20 mouse cellular contexts compared by ENCODE assay signal in genomic region chr6:51181905-51182304, GRCm38 (mm10).
A peak's percentile ranks its signal among the peaks of the same experiment; 100 is the strongest.
DNase-seq lines count a peak whose midpoint lies in the region; ATAC-seq and TF ChIP-seq lines count a peak whose summit lies in the region.
"Had no signal": no experiment of that assay in that cellular context is flagged by ENCODE, and none has a peak within 500 bp of the region (broad histone marks: within the 10 kb centered on the region; RNA-seq: fewer than 3 reads in every experiment).

No protein-coding gene starts in this region.

- no peak for TF ChIP-seq CTCF in hindbrain, postnatal 0 days (IDR thresholded peaks at IDR 0.05; ENCODE audit: low read depth)
- TF ChIP-seq CTCF in lung, postnatal 0 days (IDR thresholded peaks at IDR 0.05): no peak

- H3K36me3 ChIP-seq in hindbrain, embryonic 11.5 days (ENCODE audit: control insufficient read depth, insufficient read depth, low read length): no peaks in the 10 kb centered on the region
- no peaks in the 10 kb centered on the region for H3K36me3 ChIP-seq in hindbrain, postnatal 0 days (ENCODE audit: insufficient read depth, low read length)
- H3K36me3 ChIP-seq in lung, postnatal 0 days (ENCODE audit: insufficient read depth, low read length): no peaks in the 10 kb centered on the region
- no peaks in the 10 kb centered on the region for H3K36me3 ChIP-seq in limb, embryonic 11.5 days (ENCODE audit: control insufficient read depth, insufficient read depth, low read length)
- H3K36me3 ChIP-seq: embryonic facial prominence, embryonic 15.5 days; forebrain, embryonic 10.5 days; forebrain, embryonic 15.5 days; G1E; hindbrain, embryonic 10.5 days had no signal

- ATAC-seq in hindbrain, embryonic 11.5 days (ENCODE audit: low FRiP score): no peak
- no peak for ATAC-seq in hindbrain, postnatal 0 days
- no peak for ATAC-seq in lung, postnatal 0 days
- no peak for ATAC-seq in limb, embryonic 11.5 days (ENCODE audit: insufficient number of reproducible peaks, low FRiP score, low TSS enrichment, low read depth)
- ATAC-seq: forebrain, embryonic 15.5 days; intestine, embryonic 16.5 days had no signal

- no peak for TF ChIP-seq EP300 in lung, postnatal 0 days (IDR thresholded peaks at IDR 0.05)

- no peak overlapping the region for H3K4me2 ChIP-seq in hindbrain, embryonic 11.5 days (replicated peaks; ENCODE audit: low read depth, low read length)
- H3K4me2 ChIP-seq in hindbrain, postnatal 0 days (ENCODE audit: low read depth, low read length): no peak overlapping the region
- no peak overlapping the region for H3K4me2 ChIP-seq in lung, postnatal 0 days (replicated peaks; ENCODE audit: low read depth, low read length)
- no peak overlapping the region for H3K4me2 ChIP-seq in limb, embryonic 11.5 days (ENCODE audit: low read depth, severe bottlenecking)
- H3K4me2 ChIP-seq: embryonic facial prominence, embryonic 15.5 days; forebrain, embryonic 15.5 days; heart, embryonic 11.5 days had no signal

- peaks cover 57% of the 10 kb centered on the region for H3K27me3 ChIP-seq in hindbrain, embryonic 11.5 days (ENCODE audit: control insufficient read depth, insufficient read depth, low read length)
- peaks cover 93% of the 10 kb centered on the region for H3K27me3 ChIP-seq in hindbrain, postnatal 0 days (ENCODE audit: insufficient read depth, low read length)
- peaks cover 78% of the 10 kb centered on the region for H3K27me3 ChIP-seq in lung, postnatal 0 days (replicated peaks; ENCODE audit: insufficient read depth, low read length)
- no peaks in the 10 kb centered on the region for H3K27me3 ChIP-seq in limb, embryonic 11.5 days (ENCODE audit: control insufficient read depth, insufficient read depth, low read length)

- no peaks in the 10 kb centered on the region for H3K9me3 ChIP-seq in hindbrain, embryonic 11.5 days (ENCODE audit: control insufficient read depth, low read length)
- H3K9me3 ChIP-seq in hindbrain, postnatal 0 days (ENCODE audit: low read length): no peaks in the 10 kb centered on the region
- H3K9me3 ChIP-seq in lung, postnatal 0 days (ENCODE audit: low read length): no peaks in the 10 kb centered on the region
- H3K9me3 ChIP-seq in limb, embryonic 11.5 days (ENCODE audit: control insufficient read depth, low read length): no peaks in the 10 kb centered on the region
- H3K9me3 ChIP-seq: embryonic facial prominence, embryonic 15.5 days; forebrain, embryonic 10.5 days; forebrain, embryonic 15.5 days; G1E; hindbrain, embryonic 10.5 days had no signal

- no peak overlapping the region for H3K4me3 ChIP-seq in hindbrain, embryonic 11.5 days (ENCODE audit: low read depth, low read length)
- H3K4me3 ChIP-seq in hindbrain, postnatal 0 days (ENCODE audit: low read length): no peak overlapping the region
- no peak overlapping the region for H3K4me3 ChIP-seq in lung, postnatal 0 days (ENCODE audit: low read depth, low read length)
- H3K4me3 ChIP-seq in limb, embryonic 11.5 days (ENCODE audit: low read depth, low read length): no peak overlapping the region
- H3K4me3 ChIP-seq: embryonic facial prominence, embryonic 15.5 days; erythroblast, embryonic 14.5 days; forebrain, embryonic 10.5 days; forebrain, embryonic 15.5 days; heart, adult 2 months; hindbrain, embryonic 10.5 days had no signal

- no peak overlapping the region for H3K27ac ChIP-seq in hindbrain, embryonic 11.5 days (ENCODE audit: low read depth, low read length)
- no peak overlapping the region for H3K27ac ChIP-seq in hindbrain, postnatal 0 days
- no peak overlapping the region for H3K27ac ChIP-seq in lung, postnatal 0 days (ENCODE audit: low read length)
- H3K27ac ChIP-seq in limb, embryonic 11.5 days (replicated peaks; ENCODE audit: low read depth, low read length): peak overlapping the region; percentile 80
- H3K27ac ChIP-seq: embryonic facial prominence, embryonic 15.5 days; forebrain, embryonic 10.5 days; forebrain, embryonic 15.5 days; heart, adult 2 months; hindbrain, embryonic 10.5 days had no signal

- H3K9ac ChIP-seq in hindbrain, embryonic 11.5 days (ENCODE audit: low read depth, low read length): no peak overlapping the region
- no peak overlapping the region for H3K9ac ChIP-seq in hindbrain, postnatal 0 days (replicated peaks; ENCODE audit: low read length)
- H3K9ac ChIP-seq in lung, postnatal 0 days (replicated peaks; ENCODE audit: low read depth): no peak overlapping the region
- no peak overlapping the region for H3K9ac ChIP-seq in limb, embryonic 11.5 days (ENCODE audit: low read length)
- H3K9ac ChIP-seq: embryonic facial prominence, embryonic 15.5 days; forebrain, embryonic 15.5 days had no signal

- peak; percentile 47 for DNase-seq in hindbrain, embryonic 11.5 days (ENCODE audit: low spot score)
- no peak for DNase-seq in hindbrain, postnatal 0 days (ENCODE audit: low spot score)
- peak; percentile 5 for DNase-seq in lung, postnatal 0 days (ENCODE audit: low spot score)
- DNase-seq in lung, postnatal 10 days: no peak
- DNase-seq in induced T-regulatory cell, adult 2 months (ENCODE audit: low read depth): peak; percentile 18
- no peak for DNase-seq in limb, embryonic 11.5 days (ENCODE audit: low spot score)
- DNase-seq in adrenal gland, postnatal 4 days (ENCODE audit: low spot score in 2 of 2): no peak
- DNase-seq: adrenal gland, adult 8-10 months; adrenal gland, postnatal 36 days; cerebellum, adult 11 months; gastrocnemius, postnatal 10 days; heart, adult 2 months had no signal

- WGBS in hindbrain, embryonic 11.5 days: 20% methylated on average over 10 of the region's 10 CpGs
- WGBS in hindbrain, postnatal 0 days: 21% methylated on average over 10 of the region's 10 CpGs
- WGBS in lung, postnatal 0 days: 26% methylated on average over 10 of the region's 10 CpGs
- WGBS in limb, embryonic 11.5 days: 18% methylated on average over 10 of the region's 10 CpGs

- no peaks in the 10 kb centered on the region for H3K4me1 ChIP-seq in hindbrain, embryonic 11.5 days (replicated peaks; ENCODE audit: control insufficient read depth, insufficient read depth, low read length)
- H3K4me1 ChIP-seq in hindbrain, postnatal 0 days (ENCODE audit: insufficient read depth, low read length): no peaks in the 10 kb centered on the region
- H3K4me1 ChIP-seq in lung, postnatal 0 days (ENCODE audit: insufficient read depth, low read depth, low read length): no peaks in the 10 kb centered on the region
- H3K4me1 ChIP-seq in limb, embryonic 11.5 days (ENCODE audit: control insufficient read depth, insufficient read depth, low read length): peaks cover 19% of the 10 kb centered on the region
- H3K4me1 ChIP-seq: hindbrain, embryonic 10.5 days had no signal

Comparison
In these comparisons a context has a peak if more than half of its experiments do, and no peak if none do; other contexts are left out.
1. DNase-seq: peak in hindbrain, embryonic 11.5 days (single experiment), lung, postnatal 0 days (single experiment) and induced T-regulatory cell, adult 2 months (single experiment); none in hindbrain, postnatal 0 days (single experiment), lung, postnatal 10 days (single experiment), limb, embryonic 11.5 days (single experiment) and adrenal gland, postnatal 4 days (0 of 2).